Mouse (Mus musculus): Measurements from ENCODE around the gene Add3.

Add3 gene

DNA sequence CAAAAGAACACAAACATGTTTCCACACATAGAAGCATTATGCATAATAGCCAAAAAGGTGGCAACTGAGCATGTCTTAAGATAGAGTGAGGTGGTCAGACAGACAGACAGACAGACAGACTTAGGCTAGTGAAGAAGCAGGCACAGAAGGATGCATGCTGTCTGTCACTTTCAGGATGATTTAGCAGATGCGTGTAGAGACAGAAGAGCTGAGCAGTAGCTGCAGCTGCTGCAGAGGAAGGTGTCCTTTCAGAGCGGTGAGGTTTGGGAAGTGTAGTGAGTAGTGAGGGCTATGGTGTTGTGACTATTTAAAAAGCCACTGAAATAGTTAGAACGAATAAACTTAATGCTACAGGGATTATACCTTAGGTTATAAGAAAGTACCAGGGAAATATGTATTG is 13.9 kb downstream of the Add3 start:
- peaks cover 21% of the 10 kb centered on the region for H3K4me1 ChIP-seq (replicated peaks; ENCODE audit: low read depth, low read length)
- H3K27me3 ChIP-seq (ENCODE audit: insufficient read depth, low read length), result no peaks in the 10 kb centered on the region
- TF ChIP-seq POU5F1 (IDR thresholded peaks at IDR 0.05; ENCODE audit: borderline replicate concordance, low read length) (no peak), CTCF (conservative IDR thresholded peaks at IDR 0.05; ENCODE audit: low read length) (no peak), NANOG (IDR thresholded peaks at IDR 0.05; ENCODE audit: borderline replicate concordance, low read length) (no peak)
- H3K9me3 ChIP-seq (ENCODE audit: low read length), result no peaks in the 10 kb centered on the region
- H3K4me3 ChIP-seq (replicated peaks; ENCODE audit: low read length), result no peak overlapping the region
- peaks cover 4% of the 10 kb centered on the region; the same call in 1 of the 2 replicates for H3K36me3 ChIP-seq (ENCODE audit: insufficient read depth, low read length)

DNA sequence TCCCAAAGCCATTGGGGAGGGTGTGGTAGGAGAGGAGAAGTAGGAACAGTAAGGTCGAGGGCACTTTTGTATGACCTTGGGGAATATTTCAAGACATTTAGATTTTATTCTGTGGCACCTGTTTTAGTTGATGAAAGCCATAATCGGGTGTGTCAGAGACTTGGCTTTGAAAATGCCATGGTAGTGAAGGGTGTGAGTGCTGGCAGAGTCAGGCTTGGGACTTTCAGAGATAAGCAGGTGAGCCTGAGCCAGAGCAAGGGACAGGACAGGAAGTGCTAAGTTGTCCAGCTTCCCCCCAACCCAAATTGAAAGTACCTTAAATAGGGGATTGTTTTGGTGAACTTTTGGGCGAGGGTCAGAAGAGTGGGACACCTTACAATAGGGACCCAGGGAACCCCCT is 16.1 kb downstream of the Add3 start:
- Histone ChIP-seq H3K4me3 (replicated peaks; ENCODE audit: low read length) (no peak overlapping the region), H3K36me3 (ENCODE audit: insufficient read depth, low read length) (peaks cover 4% of the 10 kb centered on the region; the same call in 1 of the 2 replicates), H3K27me3 (ENCODE audit: insufficient read depth, low read length) (no peaks in the 10 kb centered on the region), H3K4me1 (replicated peaks; ENCODE audit: low read depth, low read length) (peaks cover 20% of the 10 kb centered on the region), H3K9me3 (ENCODE audit: low read length) (no peaks in the 10 kb centered on the region)
- TF ChIP-seq CTCF (conservative IDR thresholded peaks at IDR 0.05; ENCODE audit: low read length) (no peak), NANOG (IDR thresholded peaks at IDR 0.05; ENCODE audit: borderline replicate concordance, low read length) (no peak), POU5F1 (IDR thresholded peaks at IDR 0.05; ENCODE audit: borderline replicate concordance, low read length) (no peak)

DNA sequence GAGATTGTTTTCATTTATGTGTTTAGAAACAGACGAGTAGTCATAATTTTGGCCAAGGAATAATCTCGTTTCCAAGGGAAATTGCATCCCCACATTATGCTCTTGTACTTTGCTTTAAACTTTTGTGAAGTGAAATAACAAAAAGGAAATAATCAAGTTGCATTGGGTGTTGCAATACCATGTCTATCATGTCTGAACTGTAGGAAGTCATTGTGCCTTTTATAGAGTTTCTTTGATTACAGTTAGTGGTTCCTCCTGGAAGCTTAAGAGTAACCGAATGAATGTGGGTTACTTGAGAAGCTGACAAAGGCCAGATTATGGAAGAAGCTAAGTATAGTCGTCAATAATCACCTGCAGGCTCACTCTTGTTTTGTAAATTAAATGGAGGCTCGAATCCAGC is 16.9 kb downstream of the Add3 start:
- H3K4me1 ChIP-seq (replicated peaks; ENCODE audit: low read depth, low read length), result peaks cover 20% of the 10 kb centered on the region
- H3K4me3 ChIP-seq (replicated peaks; ENCODE audit: low read length), result no peak overlapping the region
- H3K27me3 ChIP-seq (ENCODE audit: insufficient read depth, low read length), result no peaks in the 10 kb centered on the region
- H3K9me3 ChIP-seq (ENCODE audit: low read length), result no peaks in the 10 kb centered on the region
- peaks cover 4% of the 10 kb centered on the region; the same call in 1 of the 2 replicates for H3K36me3 ChIP-seq (ENCODE audit: insufficient read depth, low read length)
- no peak for TF ChIP-seq CTCF (conservative IDR thresholded peaks at IDR 0.05; ENCODE audit: low read length)
- TF ChIP-seq NANOG (IDR thresholded peaks at IDR 0.05; ENCODE audit: borderline replicate concordance, low read length), result no peak
- no peak for TF ChIP-seq POU5F1 (IDR thresholded peaks at IDR 0.05; ENCODE audit: borderline replicate concordance, low read length)

DNA sequence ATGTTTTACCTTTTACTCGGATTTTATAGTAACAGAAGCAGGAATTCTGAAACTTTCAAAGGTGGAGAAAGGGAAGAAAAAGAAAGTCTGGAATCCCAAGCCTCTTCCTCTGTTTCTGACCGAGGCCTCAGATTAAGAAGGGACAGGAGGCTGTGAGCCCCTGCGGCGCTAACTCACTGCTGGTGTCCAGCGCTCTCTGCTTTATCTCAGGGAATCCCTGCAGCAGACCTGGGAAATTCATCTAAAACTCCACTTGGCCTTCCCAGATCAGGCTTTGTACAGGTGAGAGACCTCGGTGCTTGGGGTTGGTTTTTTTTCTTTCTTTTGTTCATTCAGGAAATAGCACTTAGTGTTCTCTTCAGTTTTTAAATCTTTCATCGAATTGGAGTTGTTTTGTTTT is 19.1 kb downstream of the Add3 start:
- H3K9me3 ChIP-seq (ENCODE audit: low read length), result no peaks in the 10 kb centered on the region
- no peak overlapping the region for H3K4me3 ChIP-seq (replicated peaks; ENCODE audit: low read length)
- TF ChIP-seq CTCF (conservative IDR thresholded peaks at IDR 0.05; ENCODE audit: low read length) (no peak), NANOG (IDR thresholded peaks at IDR 0.05; ENCODE audit: borderline replicate concordance, low read length) (no peak), POU5F1 (IDR thresholded peaks at IDR 0.05; ENCODE audit: borderline replicate concordance, low read length) (no peak)
- peaks cover 20% of the 10 kb centered on the region for H3K4me1 ChIP-seq (replicated peaks; ENCODE audit: low read depth, low read length)
- peaks cover 4% of the 10 kb centered on the region; the same call in 1 of the 2 replicates for H3K36me3 ChIP-seq (ENCODE audit: insufficient read depth, low read length)
- no peaks in the 10 kb centered on the region for H3K27me3 ChIP-seq (ENCODE audit: insufficient read depth, low read length)

DNA sequence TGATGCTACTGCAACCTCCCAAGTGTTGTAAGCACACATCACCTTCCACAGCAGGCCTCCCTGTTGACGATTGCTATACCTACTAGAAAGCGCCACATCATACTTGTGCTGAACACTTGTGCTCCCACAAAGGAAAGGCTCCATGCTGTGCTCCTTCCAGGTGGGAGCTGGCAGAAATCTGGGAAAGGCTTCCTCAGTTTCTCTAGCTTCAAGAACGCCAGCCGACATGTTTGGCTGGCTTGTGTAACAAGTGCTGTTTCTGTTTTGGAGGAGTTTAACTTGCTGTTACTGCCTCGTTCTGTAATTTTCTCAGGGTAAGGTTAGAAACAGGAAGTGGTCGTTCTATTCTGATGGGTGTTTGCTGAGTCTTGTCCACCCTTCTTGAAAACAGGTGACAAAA is 22.7 kb downstream of the Add3 start:
- no peaks in the 10 kb centered on the region for H3K27me3 ChIP-seq (ENCODE audit: insufficient read depth, low read length)
- TF ChIP-seq POU5F1 (IDR thresholded peaks at IDR 0.05; ENCODE audit: borderline replicate concordance, low read length) (no peak), CTCF (conservative IDR thresholded peaks at IDR 0.05; ENCODE audit: low read length) (no peak), NANOG (IDR thresholded peaks at IDR 0.05; ENCODE audit: borderline replicate concordance, low read length) (no peak)
- H3K4me3 ChIP-seq (replicated peaks; ENCODE audit: low read length), result no peak overlapping the region

DNA sequence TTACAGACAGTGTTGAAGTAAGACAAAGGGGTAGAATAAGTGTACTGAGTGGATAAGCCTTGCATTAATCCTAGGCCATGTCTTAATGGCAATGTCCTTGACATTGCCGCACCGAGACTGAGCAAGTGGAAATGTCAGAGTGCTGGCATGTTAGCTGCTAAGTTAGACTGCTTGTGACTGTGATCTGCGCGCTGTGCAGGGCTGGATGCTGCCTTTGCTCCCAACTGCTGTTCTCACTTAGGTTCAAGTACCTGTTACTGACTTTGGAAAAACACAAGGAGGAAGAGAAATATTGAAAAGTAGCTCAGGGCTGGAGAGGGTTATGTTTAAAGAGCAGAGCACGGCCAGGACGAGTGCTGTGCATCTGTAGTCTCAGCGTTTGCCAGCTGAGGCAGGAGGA is 24.4 kb downstream of the Add3 start:
- no peaks in the 10 kb centered on the region for H3K36me3 ChIP-seq (ENCODE audit: insufficient read depth, low read length)
- H3K9me3 ChIP-seq (ENCODE audit: low read length), result no peaks in the 10 kb centered on the region
- no peak for TF ChIP-seq NANOG (IDR thresholded peaks at IDR 0.05; ENCODE audit: borderline replicate concordance, low read length)
- H3K4me3 ChIP-seq (replicated peaks; ENCODE audit: low read length), result no peak overlapping the region
- peaks cover 2% of the 10 kb centered on the region; the same call in 1 of the 2 replicates for H3K4me1 ChIP-seq (replicated peaks; ENCODE audit: low read depth, low read length)
- no peaks in the 10 kb centered on the region for H3K27me3 ChIP-seq (ENCODE audit: insufficient read depth, low read length)

More for the DNA sequence above, 22.7 kb downstream of the Add3 start:
- Histone ChIP-seq H3K36me3 (ENCODE audit: insufficient read depth, low read length) (no peaks in the 10 kb centered on the region), H3K4me1 (replicated peaks; ENCODE audit: low read depth, low read length) (peaks cover 7% of the 10 kb centered on the region; the same call in 1 of the 2 replicates), H3K9me3 (ENCODE audit: low read length) (no peaks in the 10 kb centered on the region)

DNA sequence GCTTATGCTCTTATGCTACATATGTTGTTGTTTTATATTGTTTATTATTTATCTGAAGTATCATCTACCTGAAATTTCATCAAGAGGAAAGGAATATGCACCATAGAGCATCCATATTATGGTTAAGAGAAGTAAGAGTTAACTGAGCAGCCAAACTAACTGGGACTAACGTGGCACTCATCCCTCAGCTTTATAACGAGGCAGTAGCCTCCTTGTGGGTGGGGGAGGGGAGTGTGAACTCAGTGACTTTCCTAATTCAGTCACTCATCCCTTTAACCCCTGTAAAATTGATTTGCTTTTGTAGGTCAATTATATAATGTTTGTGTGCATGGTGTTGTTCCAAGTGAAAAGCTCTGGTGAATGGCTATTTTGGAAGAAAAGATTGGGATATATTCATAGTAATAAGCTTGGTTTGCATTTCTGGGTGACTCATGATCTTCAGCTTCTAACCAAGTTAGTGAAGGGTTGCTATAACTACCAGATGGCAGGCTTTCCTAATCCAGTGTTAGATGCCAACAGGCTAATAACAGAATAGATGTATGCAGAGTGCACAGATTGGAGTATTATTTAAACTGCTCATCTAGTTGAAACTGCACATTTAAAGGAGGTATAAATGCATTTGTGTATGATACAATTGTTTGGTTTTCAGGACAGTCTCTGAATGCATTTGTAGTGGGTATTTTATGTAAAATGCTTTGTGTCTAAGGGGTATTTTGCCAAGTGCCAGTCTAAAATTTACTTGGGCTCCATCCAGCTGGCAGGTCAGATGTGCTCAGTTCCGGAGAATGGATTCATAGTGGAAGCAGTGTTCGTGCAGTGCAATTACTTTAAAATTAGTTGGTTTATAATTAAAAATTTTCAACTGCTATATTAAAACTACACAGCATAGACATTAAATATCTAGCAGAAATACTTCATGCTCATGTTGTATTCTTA is 25.3 kb downstream of the Add3 start:
- Histone ChIP-seq H3K36me3 (ENCODE audit: insufficient read depth, low read length) (no peaks in the 10 kb centered on the region), H3K4me3 (replicated peaks; ENCODE audit: low read length) (no peak overlapping the region), H3K27me3 (ENCODE audit: insufficient read depth, low read length) (no peaks in the 10 kb centered on the region), H3K9me3 (ENCODE audit: low read length) (no peaks in the 10 kb centered on the region), H3K4me1 (replicated peaks; ENCODE audit: low read depth, low read length) (peaks cover 2% of the 10 kb centered on the region; the same call in 1 of the 2 replicates)
- no peak for TF ChIP-seq CTCF (conservative IDR thresholded peaks at IDR 0.05; ENCODE audit: low read length)
- TF ChIP-seq NANOG (IDR thresholded peaks at IDR 0.05; ENCODE audit: borderline replicate concordance, low read length), result no peak
- no peak for TF ChIP-seq POU5F1 (IDR thresholded peaks at IDR 0.05; ENCODE audit: borderline replicate concordance, low read length)

DNA sequence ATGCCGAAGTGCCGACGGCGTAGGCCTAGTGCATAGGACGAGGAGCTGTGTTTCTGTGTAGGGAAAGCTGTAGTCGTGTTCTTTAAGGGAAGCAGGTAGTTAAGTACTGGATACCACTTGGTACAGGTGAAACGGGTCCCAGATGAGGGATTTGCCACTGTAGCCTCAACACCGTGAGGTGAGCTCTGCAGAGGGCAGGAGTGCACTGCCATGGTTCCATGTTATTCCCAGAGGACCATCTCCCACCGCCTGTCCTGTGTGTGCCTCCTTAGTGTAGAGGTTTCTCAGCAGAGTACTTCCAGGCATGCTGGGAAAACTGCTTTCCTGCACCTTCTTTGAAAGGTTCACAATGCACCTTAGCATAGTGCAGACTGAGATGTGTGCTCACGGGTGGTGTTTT is 26.1 kb downstream of the Add3 start:
- Histone ChIP-seq H3K9me3 (ENCODE audit: low read length) (no peaks in the 10 kb centered on the region), H3K36me3 (ENCODE audit: insufficient read depth, low read length) (peaks cover 7% of the 10 kb centered on the region; the same call in 1 of the 2 replicates), H3K4me3 (replicated peaks; ENCODE audit: low read length) (no peak overlapping the region), H3K27me3 (ENCODE audit: insufficient read depth, low read length) (no peaks in the 10 kb centered on the region), H3K4me1 (replicated peaks; ENCODE audit: low read depth, low read length) (peaks cover 2% of the 10 kb centered on the region; the same call in 1 of the 2 replicates)
- no peak for TF ChIP-seq NANOG (IDR thresholded peaks at IDR 0.05; ENCODE audit: borderline replicate concordance, low read length)
- TF ChIP-seq POU5F1 (IDR thresholded peaks at IDR 0.05; ENCODE audit: borderline replicate concordance, low read length), result no peak

All from E14TG2a.4 (cell line).